ENCODE assay signal across 9 mouse cellular contexts in the genomic region with DNA sequence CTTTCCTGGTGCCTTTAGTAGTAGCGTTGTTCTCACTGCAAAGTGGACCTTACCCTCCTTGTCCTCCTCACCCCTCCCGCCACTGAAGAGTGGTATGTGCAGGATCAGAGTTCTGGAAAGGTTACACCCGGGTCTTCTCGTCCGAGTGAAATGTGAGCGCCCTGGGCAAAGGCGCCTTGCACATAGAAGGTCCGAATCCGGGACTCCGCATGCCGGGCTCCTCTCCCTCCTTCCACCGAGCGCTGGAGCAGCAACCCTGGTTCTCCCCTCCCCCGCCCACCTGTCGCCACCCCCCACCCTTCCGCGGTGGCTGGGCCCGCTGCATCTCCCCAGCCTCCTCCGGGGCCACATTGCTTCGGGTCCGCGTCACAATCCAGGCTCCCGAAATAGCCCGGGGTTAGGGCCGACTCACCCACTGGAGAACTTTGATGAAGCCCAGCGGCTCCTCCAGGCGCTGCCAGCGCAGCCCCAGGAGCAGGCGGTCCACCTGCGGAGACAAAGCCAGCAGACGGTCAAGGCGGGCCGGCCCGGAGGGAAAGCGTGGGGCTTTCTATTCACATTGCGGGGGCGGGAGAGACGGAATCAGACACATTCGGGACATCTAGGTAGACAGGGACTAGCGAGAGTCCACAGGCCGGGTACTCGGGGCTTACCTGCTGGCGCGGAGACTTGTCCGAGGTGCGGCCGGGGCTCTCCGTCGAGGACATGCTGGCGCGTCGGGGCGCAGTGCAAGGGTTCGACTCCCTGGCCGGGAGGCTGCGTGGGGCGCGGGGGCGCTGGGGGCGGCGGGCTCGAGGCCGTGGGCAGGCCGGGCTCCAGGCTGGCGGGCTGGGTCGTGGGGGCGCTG. TPM values are rescaled to one million over a fixed set of nuclear protein-coding genes. Genes with fewer than 3 reads are reported as not detected.
A peak's percentile ranks its signal among the peaks of the same experiment; 100 is the strongest.
DNase-seq lines count a peak whose midpoint lies in the region; ATAC-seq and TF ChIP-seq lines count a peak whose summit lies in the region.
"Had no signal": no experiment of that assay in that cellular context is flagged by ENCODE, and none has a peak within 500 bp of the region (broad histone marks: within the 10 kb centered on the region; RNA-seq: fewer than 3 reads in every experiment).

No protein-coding gene starts in this region.

- H3K27me3 ChIP-seq in heart, embryonic 11.5 days (ENCODE audit: control insufficient read depth, insufficient read depth, low read length), result peaks cover 45% of the 10 kb centered on the region
- H3K27me3 ChIP-seq in heart, postnatal 0 days (ENCODE audit: control insufficient read depth, insufficient read depth, low read length), result peaks cover 57% of the 10 kb centered on the region
- H3K27me3 ChIP-seq in limb, embryonic 11.5 days (ENCODE audit: control insufficient read depth, insufficient read depth, low read length), result peaks cover 33% of the 10 kb centered on the region
- peaks cover 11% of the 10 kb centered on the region; the same call in 1 of the 2 replicates for H3K27me3 ChIP-seq in small intestine, adult 2 months (ENCODE audit: control insufficient read depth, insufficient read depth, low read length)

- peak overlapping the region; percentile 65 for H3K9ac ChIP-seq in heart, embryonic 11.5 days (ENCODE audit: low read depth, low read length)
- peak overlapping the region; percentile 37; the same call in 1 of the 2 replicates for H3K9ac ChIP-seq in heart, postnatal 0 days (replicated peaks; ENCODE audit: low read depth, low read length)
- peak overlapping the region; percentile 40 for H3K9ac ChIP-seq in limb, embryonic 11.5 days (ENCODE audit: low read length)

- no peak for TF ChIP-seq EP300 in heart, postnatal 0 days (IDR thresholded peaks at IDR 0.05; ENCODE audit: low read depth)

- peak overlapping the region; percentile 85 for H3K4me2 ChIP-seq in heart, embryonic 11.5 days
- peak overlapping the region; percentile 79 for H3K4me2 ChIP-seq in heart, postnatal 0 days (ENCODE audit: low read depth, low read length)
- peak overlapping the region; percentile 60 for H3K4me2 ChIP-seq in limb, embryonic 11.5 days (ENCODE audit: low read depth, severe bottlenecking)

- H3K9me3 ChIP-seq in heart, embryonic 11.5 days (replicated peaks; ENCODE audit: control insufficient read depth, low read length), result no peaks in the 10 kb centered on the region
- H3K9me3 ChIP-seq in heart, postnatal 0 days (replicated peaks; ENCODE audit: control insufficient read depth, low read length), result no peaks in the 10 kb centered on the region
- H3K9me3 ChIP-seq in limb, embryonic 11.5 days (ENCODE audit: control insufficient read depth, low read length), result no peaks in the 10 kb centered on the region

- no peak for DNase-seq in heart, postnatal 14 days
- no peak for DNase-seq in heart, postnatal 0 days (ENCODE audit: low spot score)
- peak; percentile 64 for DNase-seq in limb, embryonic 11.5 days (ENCODE audit: low spot score)
- DNase-seq in cerebellum, postnatal 25 days, result no peak
- DNase-seq in ovary, adult 18-20 months (ENCODE audit: low spot score), result no peak

- intact Hi-C loops in heart, postnatal 14 days (cut with DNase I), result no loop called here

- H3K27ac ChIP-seq in heart, embryonic 11.5 days (ENCODE audit: low read depth, low read length), result no peak overlapping the region
- no peak overlapping the region for H3K27ac ChIP-seq in cortical plate, adult 2 months (ENCODE audit: insufficient read depth, low read length)
- H3K27ac ChIP-seq in heart, postnatal 0 days (ENCODE audit: low read depth), result no peak overlapping the region
- H3K27ac ChIP-seq in limb, embryonic 11.5 days (replicated peaks; ENCODE audit: low read depth, low read length), result no peak overlapping the region
- H3K27ac ChIP-seq in small intestine, adult 2 months (ENCODE audit: insufficient read depth, low read depth, low read length), result no peak overlapping the region

- TF ChIP-seq CTCF in cortical plate, adult 2 months (IDR thresholded peaks at IDR 0.05; ENCODE audit: extremely low read depth, insufficient read depth, low read length), result no peak
- no peak for TF ChIP-seq CTCF in heart, postnatal 0 days (IDR thresholded peaks at IDR 0.05; ENCODE audit: low read depth)
- TF ChIP-seq CTCF in small intestine, adult 2 months (IDR thresholded peaks at IDR 0.05; ENCODE audit: extremely low read depth, insufficient read length, insufficient replicate concordance, low read depth, low read length), result no peak

- 0 out of 2 replicates have a peak, but pooled peaks cover 4% of the 10 kb centered on the region for H3K4me1 ChIP-seq in heart, embryonic 11.5 days (ENCODE audit: control insufficient read depth, insufficient read depth, low read length)
- no peaks in the 10 kb centered on the region; the same call in 1 of the 2 replicates for H3K4me1 ChIP-seq in cortical plate, adult 2 months (ENCODE audit: control insufficient read depth, insufficient read depth, low read length)
- peaks cover 6% of the 10 kb centered on the region; the same call in 1 of the 2 replicates for H3K4me1 ChIP-seq in heart, postnatal 0 days (ENCODE audit: control insufficient read depth, insufficient read depth)
- H3K4me1 ChIP-seq in limb, embryonic 11.5 days (ENCODE audit: control insufficient read depth, insufficient read depth, low read length), result 0 out of 2 replicates have a peak, but pooled peaks cover 10% of the 10 kb centered on the region
- no peaks in the 10 kb centered on the region; the same call in 1 of the 2 replicates for H3K4me1 ChIP-seq in small intestine, adult 2 months (ENCODE audit: control insufficient read depth, insufficient read depth, insufficient read length, low read length)

- H3K4me3 ChIP-seq in heart, embryonic 11.5 days (ENCODE audit: low read depth, low read length), result peak overlapping the region; percentile 53
- H3K4me3 ChIP-seq in cortical plate, adult 2 months (ENCODE audit: insufficient read depth, low read length), result peak overlapping the region; percentile 36; the same call in 1 of the 2 replicates
- peak overlapping the region; percentile 53 for H3K4me3 ChIP-seq in heart, postnatal 0 days (ENCODE audit: low read depth, low read length)
- peak overlapping the region; percentile 37 for H3K4me3 ChIP-seq in limb, embryonic 11.5 days (ENCODE audit: low read depth, low read length)
- peak overlapping the region; percentile 59 for H3K4me3 ChIP-seq in small intestine, adult 2 months (ENCODE audit: low read depth, low read length)

- no peaks in the 10 kb centered on the region for H3K36me3 ChIP-seq in heart, embryonic 11.5 days (ENCODE audit: control insufficient read depth, insufficient read depth, low read length)
- H3K36me3 ChIP-seq in heart, postnatal 0 days (replicated peaks; ENCODE audit: control insufficient read depth, insufficient read depth, low read length), result no peaks in the 10 kb centered on the region
- no peaks in the 10 kb centered on the region for H3K36me3 ChIP-seq in limb, embryonic 11.5 days (ENCODE audit: control insufficient read depth, insufficient read depth, low read length)
- H3K36me3 ChIP-seq in small intestine, adult 2 months (ENCODE audit: control insufficient read depth, insufficient read depth, low read length), result no peaks in the 10 kb centered on the region

- TF ChIP-seq POLR2A in cortical plate, adult 2 months (IDR thresholded peaks at IDR 0.05; ENCODE audit: extremely low read depth, insufficient read depth, low read length), result no peak
- TF ChIP-seq POLR2A in small intestine, adult 2 months (IDR thresholded peaks at IDR 0.05; ENCODE audit: low read depth, low read length), result no peak

- 3% methylated on average over 64 of the region's 67 CpGs for WGBS in heart, embryonic 11.5 days (ENCODE audit: insufficient replicate concordance)
- 3% methylated on average over 66 of the region's 67 CpGs for WGBS in heart, postnatal 0 days
- 2% methylated on average over 66 of the region's 67 CpGs for WGBS in limb, embryonic 11.5 days
- 2% methylated on average over 66 of the region's 67 CpGs for WGBS in small intestine, adult 2 months

- ATAC-seq in heart, embryonic 11.5 days (replicated peaks; ENCODE audit: insufficient number of reproducible peaks, low FRiP score, low TSS enrichment), result peak; percentile 26; the same call in 1 of the 2 replicates
- ATAC-seq in heart, postnatal 0 days (ENCODE audit: insufficient read depth, low read depth), result peak; percentile 37; the same call in 1 of the 2 replicates
- peak; percentile 51; the same call in 1 of the 2 replicates for ATAC-seq in limb, embryonic 11.5 days (ENCODE audit: insufficient number of reproducible peaks, low FRiP score, low TSS enrichment, low read depth)

RNA-seq across cellular contexts. Expression of gene Sypl2, which starts 0.5 kb away (rescaled TPM):
- polyA plus RNA-seq in heart, embryonic 11.5 days (2014; fragmentation: Nextera tagmentation; extraction: Ambion mirVana), result 1.0 and 1.1 TPM in 2 replicates
- under 1 TPM; 0.36 to 0.46 TPM for total RNA-seq in heart, postnatal 14 days (2021)
- 2.1 and 2.7 TPM in 2 replicates for polyA plus RNA-seq in cortical plate, adult 2 months (2012; rRNA removed)
- total RNA-seq in heart, postnatal 0 days (2014; rRNA removed; ENCODE audit: low replicate concordance), result 1.8 and 2.0 TPM in 2 replicates
- 0.56 and 0.65 TPM in 2 replicates for polyA plus RNA-seq in heart, postnatal 0 days (2015; fragmentation: Nextera tagmentation; extraction: Ambion mirVana)
- polyA plus RNA-seq in limb, embryonic 11.5 days (2014; fragmentation: Nextera tagmentation; extraction: Ambion mirVana), result 0.43 and 0.51 TPM in 2 replicates
- 2.5 and 6.3 TPM in 2 replicates for polyA plus RNA-seq in small intestine, adult 2 months (2012; rRNA removed)
- total RNA-seq: MEL had no signal

RNA-seq across cellular contexts. Expression of gene Atxn7l2, which starts 15.2 kb away (rescaled TPM):
- 7.1 and 8.4 TPM in 2 replicates for polyA plus RNA-seq in heart, embryonic 11.5 days (2014; fragmentation: Nextera tagmentation; extraction: Ambion mirVana)
- 1 to 10 TPM; 2.9 to 3.0 TPM for total RNA-seq in heart, postnatal 14 days (2021)
- polyA plus RNA-seq in cortical plate, adult 2 months (2012; rRNA removed), result 36.5 and 43.0 TPM in 2 replicates
- total RNA-seq in heart, postnatal 0 days (2014; rRNA removed; ENCODE audit: low replicate concordance), result 3.1 and 6.0 TPM in 2 replicates
- 4.1 and 4.3 TPM in 2 replicates for polyA plus RNA-seq in heart, postnatal 0 days (2015; fragmentation: Nextera tagmentation; extraction: Ambion mirVana)
- polyA plus RNA-seq in limb, embryonic 11.5 days (2014; fragmentation: Nextera tagmentation; extraction: Ambion mirVana), result 21.1 and 25.6 TPM in 2 replicates
- 3.6 and 9.7 TPM in 2 replicates for polyA plus RNA-seq in small intestine, adult 2 months (2012; rRNA removed)

RNA-seq across cellular contexts. Expression of gene Cyb561d1, which starts 24.9 kb away (rescaled TPM):
- 1.7 and 2.0 TPM in 2 replicates for polyA plus RNA-seq in heart, embryonic 11.5 days (2014; fragmentation: Nextera tagmentation; extraction: Ambion mirVana)
- 1 to 10 TPM; 5.0 to 5.1 TPM for total RNA-seq in heart, postnatal 14 days (2021)
- polyA plus RNA-seq in cortical plate, adult 2 months (2012; rRNA removed), result 15.0 and 16.9 TPM in 2 replicates
- 4.0 and 4.7 TPM in 2 replicates for total RNA-seq in heart, postnatal 0 days (2014; rRNA removed; ENCODE audit: low replicate concordance)
- polyA plus RNA-seq in heart, postnatal 0 days (2015; fragmentation: Nextera tagmentation; extraction: Ambion mirVana), result 3.4 and 3.5 TPM in 2 replicates
- 0.98 and 1.1 TPM in 2 replicates for polyA plus RNA-seq in limb, embryonic 11.5 days (2014; fragmentation: Nextera tagmentation; extraction: Ambion mirVana)
- polyA plus RNA-seq in small intestine, adult 2 months (2012; rRNA removed), result 5.5 and 9.4 TPM in 2 replicates

RNA-seq across cellular contexts. Expression of gene Psma5, which starts 30.8 kb away (rescaled TPM):
- 242 TPM in 2 replicates for polyA plus RNA-seq in heart, embryonic 11.5 days (2014; fragmentation: Nextera tagmentation; extraction: Ambion mirVana)
- total RNA-seq in heart, postnatal 14 days (2021), result 10 to 100 TPM; 58.9 to 62.4 TPM
- polyA plus RNA-seq in cortical plate, adult 2 months (2012; rRNA removed), result 114 and 121 TPM in 2 replicates
- 82.6 and 104 TPM in 2 replicates for total RNA-seq in heart, postnatal 0 days (2014; rRNA removed; ENCODE audit: low replicate concordance)
- 177 and 180 TPM in 2 replicates for polyA plus RNA-seq in heart, postnatal 0 days (2015; fragmentation: Nextera tagmentation; extraction: Ambion mirVana)
- 348 and 359 TPM in 2 replicates for polyA plus RNA-seq in limb, embryonic 11.5 days (2014; fragmentation: Nextera tagmentation; extraction: Ambion mirVana)
- 21.9 and 36.2 TPM in 2 replicates for polyA plus RNA-seq in small intestine, adult 2 months (2012; rRNA removed)

RNA-seq across cellular contexts. Expression of gene Amigo1, which starts 39.8 kb away (rescaled TPM):
- 1.3 and 1.9 TPM in 2 replicates for polyA plus RNA-seq in heart, embryonic 11.5 days (2014; fragmentation: Nextera tagmentation; extraction: Ambion mirVana)
- total RNA-seq in heart, postnatal 14 days (2021), result 10 to 100 TPM in 1 of 2 experiments, 1 to 10 TPM in 1; 9.0 to 10.1 TPM
- 43.7 and 49.2 TPM in 2 replicates for polyA plus RNA-seq in cortical plate, adult 2 months (2012; rRNA removed)
- total RNA-seq in heart, postnatal 0 days (2014; rRNA removed; ENCODE audit: low replicate concordance), result 5.0 and 11.9 TPM in 2 replicates
- 3.5 and 3.8 TPM in 2 replicates for polyA plus RNA-seq in heart, postnatal 0 days (2015; fragmentation: Nextera tagmentation; extraction: Ambion mirVana)
- polyA plus RNA-seq in limb, embryonic 11.5 days (2014; fragmentation: Nextera tagmentation; extraction: Ambion mirVana), result 2.2 and 2.7 TPM in 2 replicates
- polyA plus RNA-seq in small intestine, adult 2 months (2012; rRNA removed), result 10.1 and 17.6 TPM in 2 replicates
